Mouse (Mus musculus) heart, postnatal 0 days (tissue): Measurements from ENCODE around the gene Kpna7.

Experiments
- CTCF ChIP-seq: IDR thresholded peaks from 2 replicates; pipeline ENCODE4 v1.5.1; 2016; ENCODE audit warnings: antibody characterized with exemption, control low read depth, low read depth
- EP300 ChIP-seq: IDR thresholded peaks from 2 replicates; pipeline ENCODE4 v1.6.1; 2016; ENCODE audit warnings: antibody characterized with exemption, low read depth

GRCm38 (mm10) chr5:145118005-145118404, 34.2 kb upstream of the Kpna7 start:
- TF ChIP-seq EP300: no peak
- TF ChIP-seq CTCF: no peak
